Mouse (Mus musculus) olfactory bulb, adult 2 months (tissue): ENCODE measurements around the gene Rbfox2.

Experiments
- CTCF ChIP-seq: fragments of 200-500 bp; IDR thresholded peaks from 2 replicates; pipeline ENCODE4 v1.5.1; 2012; ENCODE audit warnings: low read depth, mild to moderate bottlenecking, low read length, moderate library complexity; ENCODE audit not compliant: insufficient read depth
- POLR2A ChIP-seq: fragments of 200-500 bp; IDR thresholded peaks from 2 replicates; pipeline ENCODE4 v1.6.1; 2012; ENCODE audit warnings: mild to moderate bottlenecking, low read depth, low read length, moderate library complexity; ENCODE audit not compliant: insufficient read depth

GRCm38 (mm10) chr15:77065259-77065852 is 241.4 kb downstream of the Rbfox2 start:
- no peak for TF ChIP-seq POLR2A
- no peak for TF ChIP-seq CTCF
